In genomic region chr1:162748761-162749160, GRCm38 (mm10) we compare ENCODE assay signal across 25 mouse cellular contexts.
"Had no signal": no experiment of that assay in that cellular context is flagged by ENCODE, and none has a peak within 500 bp of the region (broad histone marks: within the 10 kb centered on the region; RNA-seq: fewer than 3 reads in every experiment).

No protein-coding gene starts in this region.

- H3K27ac ChIP-seq: heart, adult 2 months; heart, embryonic 13.5 days; heart, embryonic 15.5 days; hindbrain, embryonic 10.5 days; hindbrain, embryonic 12.5 days; hindbrain, embryonic 14.5 days; intestine, embryonic 15.5 days; limb, embryonic 13.5 days; limb, embryonic 15.5 days; liver, embryonic 12.5 days; liver, embryonic 14.5 days had no signal

- H3K4me3 ChIP-seq: heart, adult 2 months; heart, embryonic 13.5 days; heart, embryonic 15.5 days; hindbrain, embryonic 10.5 days; hindbrain, embryonic 12.5 days; intestine, embryonic 15.5 days; layer of hippocampus, adult 2 months; limb, embryonic 13.5 days; limb, embryonic 15.5 days; liver, embryonic 12.5 days had no signal

- DNase-seq: gastrocnemius, postnatal 14 days; gastrocnemius, postnatal 36 days; heart, adult 2 months; heart, postnatal 14 days; heart, postnatal 4 days; kidney, adult 18-20 months; kidney, adult 8-10 months; kidney, postnatal 10 days; kidney, postnatal 25 days; kidney, postnatal 4 days; layer of hippocampus, postnatal 36 days; left cerebral cortex, postnatal 4 days had no signal

- ATAC-seq: inflammation-experienced regulatory T-cells, adult 6 months; intestine, embryonic 15.5 days; intestine, postnatal 0 days; liver, embryonic 12.5 days had no signal
